Mouse (Mus musculus): ENCODE measurements around the gene Sfn. TPM values are rescaled to one million over a fixed set of nuclear protein-coding genes. Genes with fewer than 3 reads are reported as not detected.

The Sfn gene
- total and polyA plus RNA-seq, 3 experiments, result 1.0 to 2.0 (median 1.1) TPM

DNA sequence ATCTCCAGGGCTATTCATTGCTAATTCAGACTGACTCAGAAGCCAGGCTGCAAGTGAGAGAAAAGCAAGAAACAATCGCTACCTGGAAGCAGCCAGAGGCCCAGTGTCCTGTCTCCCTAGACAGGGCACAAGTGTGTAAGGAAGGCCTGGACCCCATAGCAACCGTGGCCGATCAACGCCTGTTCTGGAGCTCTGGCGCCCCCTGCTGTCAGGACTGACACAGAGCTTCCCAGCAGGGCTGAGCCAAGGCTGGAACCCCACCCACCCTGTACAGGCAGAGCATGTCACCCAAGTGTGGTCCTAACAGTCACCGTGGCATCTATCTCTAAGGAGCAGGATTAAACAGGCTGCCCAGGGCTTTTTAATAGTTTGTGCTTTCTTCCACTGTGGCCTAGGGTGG lies 7.8 kb upstream of the Sfn start:
- Histone ChIP-seq H3K79me2 (replicated peaks; ENCODE audit: control insufficient read depth, extremely low read depth, insufficient read depth, poor library complexity, severe bottlenecking) (no peaks in the 10 kb centered on the region), H3K27ac (ENCODE audit: insufficient read depth, low read depth) (no peak overlapping the region), H3K4me1 (ENCODE audit: control insufficient read depth in 1 of 2, insufficient read depth in 2 of 2) (peaks cover 20 to 41% of the 10 kb centered on the region in 2 experiments), H3K27me3 (replicated peaks) (no peaks in the 10 kb centered on the region), H3K4me2 (ENCODE audit: insufficient read depth, low read depth, poor library complexity, severe bottlenecking) (no peak overlapping the region), H3K9ac (ENCODE audit: insufficient read depth, low read depth) (no peak overlapping the region), H3K36me3 (replicated peaks in 1 of 2; ENCODE audit: control insufficient read depth in 1 of 2, insufficient read depth in 1 of 2, low read length in 1 of 2) (peaks cover 45 to 93% of the 10 kb centered on the region in 2 experiments), H3K9me3 (replicated peaks; ENCODE audit: low read length) (peaks cover 19% of the 10 kb centered on the region), H3K4me3 (replicated peaks in 1 of 3; ENCODE audit: low read depth in 2 of 3, low read length in 2 of 3, poor library complexity in 1 of 3) (no peak overlapping the region)
- in situ Hi-C loops (cut with MboI; ENCODE audit: low pct_ligation_motif_present, low pct_unique_long_range_greater_than_20kb, low sequenced_read_pairs), result no loop called here
- dilution Hi-C loops (cut with MboI; ENCODE audit: extremely low pct_ligation_motif_present, extremely low pct_unique_long_range_greater_than_20kb, low sequenced_read_pairs), result no loop called here
- TF ChIP-seq KAT2A (IDR thresholded peaks at IDR 0.05; ENCODE audit: insufficient replicate concordance, low read length), result no peak
- TF ChIP-seq TCF12 (IDR thresholded peaks at IDR 0.05; ENCODE audit: low read depth, low read length), result 0 out of 2 replicates have a peak, but pooled peaks have one; percentile 19
- 0 out of 2 replicates have a peak, but pooled peaks have one; percentile 19 for TF ChIP-seq NRF1 (IDR thresholded peaks at IDR 0.05; ENCODE audit: low read depth, low read length)
- no peak for TF ChIP-seq JUN (IDR thresholded peaks at IDR 0.05; ENCODE audit: insufficient read depth, low read depth, low read length)
- TF ChIP-seq MAZ (IDR thresholded peaks at IDR 0.05; ENCODE audit: low read depth, low read length), result 0 out of 2 replicates have a peak, but pooled peaks have one; percentile 21
- TF ChIP-seq E2F4 (IDR thresholded peaks at IDR 0.05; ENCODE audit: insufficient replicate concordance, low read depth, low read length), result no peak
- peak; percentile 33; the same call in 1 of the 2 replicates for TF ChIP-seq ZC3H11A (IDR thresholded peaks at IDR 0.05; ENCODE audit: low read depth, low read length)
- no peak for TF ChIP-seq SIN3A (IDR thresholded peaks at IDR 0.05; ENCODE audit: low read length)
- TF ChIP-seq TBP (conservative IDR thresholded peaks at IDR 0.05; ENCODE audit: low read depth, low read length), result no peak
- no peak for TF ChIP-seq PAX5 (IDR thresholded peaks at IDR 0.05; ENCODE audit: low read length)
- peak; percentile 55 to 92 for TF ChIP-seq CTCF (conservative IDR thresholded peaks at IDR 0.05 in 1 of 2, IDR thresholded peaks at IDR 0.05 in 1 of 2; ENCODE audit: low read depth in 2 of 2, low read length in 2 of 2)
- TF ChIP-seq RAD21 (IDR thresholded peaks at IDR 0.05; ENCODE audit: low read depth, low read length), result peak; percentile 84
- peak; percentile 92 for TF ChIP-seq SMC3 (IDR thresholded peaks at IDR 0.05; ENCODE audit: low read depth, low read length)
- 0 out of 2 replicates have a peak, but pooled peaks have one; percentile 16 for TF ChIP-seq IRF4 (IDR thresholded peaks at IDR 0.05; ENCODE audit: low read depth, low read length)
- no peak for TF ChIP-seq MEF2A (IDR thresholded peaks at IDR 0.05; ENCODE audit: borderline replicate concordance, low read depth, low read length)
- TF ChIP-seq USF2 (conservative IDR thresholded peaks at IDR 0.05; ENCODE audit: low read depth, low read length), result no peak
- TF ChIP-seq GABPA (IDR thresholded peaks at IDR 0.05; ENCODE audit: insufficient replicate concordance, low read depth, low read length), result no peak
- TF ChIP-seq ETS1 (conservative IDR thresholded peaks at IDR 0.05; ENCODE audit: low read depth, low read length), result no peak
- DNase-seq (ENCODE audit: extremely low read depth), result peak; percentile 82

DNA sequence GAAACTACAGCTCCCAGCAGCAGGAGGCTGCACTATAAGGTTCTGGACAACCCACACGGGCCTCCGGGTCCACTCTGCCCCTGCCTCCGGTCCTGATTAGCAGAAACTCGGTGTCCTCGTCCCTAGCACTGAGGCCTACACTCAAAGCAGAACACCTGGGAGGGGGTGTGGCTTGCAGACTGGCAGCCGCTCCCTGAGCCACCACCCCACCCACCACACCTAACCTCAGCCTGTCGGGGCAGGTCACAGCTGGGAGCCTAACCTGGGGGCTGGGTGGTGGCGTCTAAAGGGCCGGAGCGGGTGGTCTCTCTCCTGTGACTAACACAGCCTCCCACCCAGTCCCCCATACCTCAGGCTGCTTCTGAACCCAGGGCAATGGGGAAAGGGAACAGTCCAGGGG lies 5.3 kb upstream of the Sfn start:
- no peak overlapping the region for H3K9ac ChIP-seq (ENCODE audit: insufficient read depth, low read depth)
- in situ Hi-C loops (cut with MboI; ENCODE audit: low pct_ligation_motif_present, low pct_unique_long_range_greater_than_20kb, low sequenced_read_pairs), result no loop called here

More for the DNA sequence above, 5.3 kb upstream of the Sfn start:
- H3K9me3 ChIP-seq (replicated peaks; ENCODE audit: low read length), result peaks cover 10% of the 10 kb centered on the region
- DNase-seq (ENCODE audit: extremely low read depth), result no peak
- H3K36me3 ChIP-seq (replicated peaks in 1 of 2; ENCODE audit: control insufficient read depth in 1 of 2, insufficient read depth in 1 of 2, low read length in 1 of 2), result peaks cover 34 to 91% of the 10 kb centered on the region in 2 experiments
- H3K27ac ChIP-seq (ENCODE audit: insufficient read depth, low read depth), result no peak overlapping the region
- dilution Hi-C loops (cut with MboI; ENCODE audit: extremely low pct_ligation_motif_present, extremely low pct_unique_long_range_greater_than_20kb, low sequenced_read_pairs), result no loop called here
- H3K4me2 ChIP-seq (ENCODE audit: insufficient read depth, low read depth, poor library complexity, severe bottlenecking), result no peak overlapping the region
- H3K4me1 ChIP-seq (ENCODE audit: control insufficient read depth in 1 of 2, insufficient read depth in 2 of 2), result peaks cover 9 to 29% of the 10 kb centered on the region in 2 experiments; a peak in 3 of 4 replicates
- TF ChIP-seq ZC3H11A (IDR thresholded peaks at IDR 0.05; ENCODE audit: low read depth, low read length), result no peak
- no peak for TF ChIP-seq SIN3A (IDR thresholded peaks at IDR 0.05; ENCODE audit: low read length)
- no peak for TF ChIP-seq JUN (IDR thresholded peaks at IDR 0.05; ENCODE audit: insufficient read depth, low read depth, low read length)
- TF ChIP-seq KAT2A (IDR thresholded peaks at IDR 0.05; ENCODE audit: insufficient replicate concordance, low read length), result no peak
- TF ChIP-seq ZNF384 (IDR thresholded peaks at IDR 0.05; ENCODE audit: low read depth, low read length), result no peak
- TF ChIP-seq PAX5 (IDR thresholded peaks at IDR 0.05; ENCODE audit: low read length), result no peak
- no peak for TF ChIP-seq CHD2 (IDR thresholded peaks at IDR 0.05; ENCODE audit: low read length)
- TF ChIP-seq NELFE (IDR thresholded peaks at IDR 0.05; ENCODE audit: low read depth, low read length), result no peak
- TF ChIP-seq HCFC1 (IDR thresholded peaks at IDR 0.05; ENCODE audit: low read depth, low read length), result no peak
- no peak for TF ChIP-seq CTCF (conservative IDR thresholded peaks at IDR 0.05 in 1 of 2, IDR thresholded peaks at IDR 0.05 in 1 of 2; ENCODE audit: low read depth in 2 of 2, low read length in 2 of 2)
- no peak for TF ChIP-seq POLR2AphosphoS2 (IDR thresholded peaks at IDR 0.05; ENCODE audit: low read depth, low read length)
- TF ChIP-seq NRF1 (IDR thresholded peaks at IDR 0.05; ENCODE audit: low read depth, low read length), result no peak
- TF ChIP-seq TCF12 (IDR thresholded peaks at IDR 0.05; ENCODE audit: low read depth, low read length), result no peak
- H3K79me2 ChIP-seq (replicated peaks; ENCODE audit: control insufficient read depth, extremely low read depth, insufficient read depth, poor library complexity, severe bottlenecking), result no peaks in the 10 kb centered on the region
- H3K4me3 ChIP-seq (replicated peaks in 1 of 3; ENCODE audit: low read depth in 2 of 3, low read length in 2 of 3, poor library complexity in 1 of 3), result no peak overlapping the region
- H3K27me3 ChIP-seq (replicated peaks), result no peaks in the 10 kb centered on the region

Measured in CH12.LX (cell line).